Mouse (Mus musculus) T-helper 2 cell (primary cell): ENCODE results near the gene Tekt5.

ENCODE experiments used
- in situ Hi-C: fragments of 300-600 bp; cut with MboI, MseI; formaldehyde crosslinking; loops from one replicate; pipeline ENCODE4 v1.15.1; 2025; ENCODE audit warnings: high pct_unique_total_duplicates

Tekt5 gene

GRCm38 (mm10) chr16:10394699-10395540, at the start of gene Tekt5:
Tekt5 (minus strand) TSS chr16:10395490.
- in situ Hi-C loops: loop anchor here (5.0 kb wide), 1 partner anchor 113 kb away; no protein-coding TSS in a partner anchor

- in situ Hi-C loops: no loop called here
Observed at GRCm38 (mm10) chr16:10443723-10444122, 48.4 kb upstream of the Tekt5 start.

- in situ Hi-C loops: no loop called here
Observed at GRCm38 (mm10) chr16:10441761-10442160, 46.5 kb upstream of the Tekt5 start.

GRCm38 (mm10) chr16:10441328-10441727, 46.0 kb upstream of the Tekt5 start:
- in situ Hi-C loops: no loop called here

- in situ Hi-C loops: no loop called here
Observed at GRCm38 (mm10) chr16:10438055-10438454, 42.8 kb upstream of the Tekt5 start.

GRCm38 (mm10) chr16:10436166-10436565, 40.9 kb upstream of the Tekt5 start:
- in situ Hi-C loops: no loop called here

- in situ Hi-C loops: no loop called here
Observed at GRCm38 (mm10) chr16:10433344-10433743, 38.1 kb upstream of the Tekt5 start.

- in situ Hi-C loops: no loop called here
Observed at GRCm38 (mm10) chr16:10432387-10432786, 37.1 kb upstream of the Tekt5 start.

GRCm38 (mm10) chr16:10431911-10432310, 36.6 kb upstream of the Tekt5 start:
- in situ Hi-C loops: no loop called here

- in situ Hi-C loops: loop anchor here (5.0 kb wide), 1 partner anchor 107 kb away; no protein-coding TSS in a partner anchor
Observed at GRCm38 (mm10) chr16:10420447-10421054, 25.3 kb upstream of the Tekt5 start.

- in situ Hi-C loops: loop anchor here (5.0 to 10.0 kb wide), 2 partner anchors 367 to 650 kb away; partner anchors contain the start of genes Litaf, Socs1 and Tnp2
Observed at GRCm38 (mm10) chr16:10417723-10418259, 22.5 kb upstream of the Tekt5 start.

- in situ Hi-C loops: loop anchor here (5.0 to 10.0 kb wide), 2 partner anchors 368 to 650 kb away; partner anchors contain the start of genes Litaf, Socs1 and Tnp2
Observed at GRCm38 (mm10) chr16:10416866-10417265, 21.6 kb upstream of the Tekt5 start.

GRCm38 (mm10) chr16:10415976-10416375, 20.7 kb upstream of the Tekt5 start:
- in situ Hi-C loops: loop anchor here (5.0 to 10.0 kb wide), 2 partner anchors 369 to 651 kb away; partner anchors contain the start of genes Litaf, Socs1 and Tnp2

- in situ Hi-C loops: loop anchor here (10.0 kb wide), 1 partner anchor 373 kb away; the partner anchor contains the start of genes Socs1 and Tnp2
Observed at GRCm38 (mm10) chr16:10411764-10412746, 16.8 kb upstream of the Tekt5 start, which contains the start of gene Nubp1. Nubp1 (plus strand) TSS chr16:10411948.

- in situ Hi-C loops: loop anchor here (5.0 kb wide), 1 partner anchor 117 kb away; no protein-coding TSS in a partner anchor
Observed at GRCm38 (mm10) chr16:10399160-10399559, 3.9 kb upstream of the Tekt5 start.

- in situ Hi-C loops: loop anchor here (5.0 kb wide), 1 partner anchor 116 kb away; no protein-coding TSS in a partner anchor
Observed at GRCm38 (mm10) chr16:10398755-10399154, 3.5 kb upstream of the Tekt5 start.

- in situ Hi-C loops: no loop called here
Observed at GRCm38 (mm10) chr16:10392587-10392986, 2.7 kb downstream of the Tekt5 start.

GRCm38 (mm10) chr16:10388634-10389365, 6.5 kb downstream of the Tekt5 start:
- in situ Hi-C loops: loop anchor here (5.0 kb wide), 1 partner anchor 36 kb away; no protein-coding TSS in a partner anchor

GRCm38 (mm10) chr16:10385261-10385660, 10.0 kb downstream of the Tekt5 start:
- in situ Hi-C loops: loop anchor here (5.0 kb wide), 1 partner anchor 33 kb away; no protein-coding TSS in a partner anchor

GRCm38 (mm10) chr16:10384544-10384943, 10.7 kb downstream of the Tekt5 start:
- in situ Hi-C loops: no loop called here
